Mouse (Mus musculus) ovary, postnatal 14 days (tissue): Measurements from ENCODE around the gene Ephb1.

ENCODE experiments used
- DNase-seq: peaks from one replicate; pipeline ENCODE4 v3.0.0; 2022; ENCODE audit warnings: low spot score

The Ephb1 gene

DNA sequence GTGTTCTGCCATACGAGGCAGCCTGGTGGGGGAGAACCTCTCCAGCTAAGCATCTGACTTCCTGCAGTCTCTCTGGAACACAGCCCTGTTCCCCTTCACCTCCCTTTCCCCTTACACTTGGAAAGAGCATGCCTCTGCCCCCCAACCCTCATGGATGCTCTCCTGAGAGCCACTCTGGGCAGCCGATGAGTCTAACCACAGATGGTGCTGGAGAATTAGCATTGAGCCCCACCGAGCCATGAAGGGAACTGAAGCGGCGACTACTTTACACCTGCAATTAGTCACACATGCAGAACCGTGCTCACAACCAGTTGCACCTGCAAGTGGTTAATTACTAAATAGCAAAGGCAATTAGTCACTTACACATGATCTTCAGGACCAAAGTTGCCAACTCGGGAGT is 184.8 kb downstream of the Ephb1 start:
- no peak for DNase-seq

DNA sequence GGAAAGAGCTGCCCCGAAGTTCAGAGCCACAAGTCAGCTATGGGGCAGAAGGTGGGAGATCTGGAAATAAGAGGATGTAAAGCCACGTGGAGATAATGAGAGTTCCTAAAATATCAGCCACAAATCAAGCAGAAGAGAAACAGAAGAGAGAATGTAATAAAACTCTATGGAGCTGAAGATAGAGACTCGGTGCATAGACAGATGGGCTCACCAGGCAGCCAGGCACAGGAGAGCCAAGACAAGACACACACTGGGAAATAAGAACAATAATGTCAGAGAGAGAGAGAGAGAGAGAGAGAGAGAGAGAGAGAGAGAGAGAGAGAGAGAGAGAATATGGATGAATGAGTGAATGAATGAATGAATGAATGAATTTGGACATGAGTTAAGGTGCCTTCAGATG is 198.6 kb downstream of the Ephb1 start:
- no peak for DNase-seq

DNA sequence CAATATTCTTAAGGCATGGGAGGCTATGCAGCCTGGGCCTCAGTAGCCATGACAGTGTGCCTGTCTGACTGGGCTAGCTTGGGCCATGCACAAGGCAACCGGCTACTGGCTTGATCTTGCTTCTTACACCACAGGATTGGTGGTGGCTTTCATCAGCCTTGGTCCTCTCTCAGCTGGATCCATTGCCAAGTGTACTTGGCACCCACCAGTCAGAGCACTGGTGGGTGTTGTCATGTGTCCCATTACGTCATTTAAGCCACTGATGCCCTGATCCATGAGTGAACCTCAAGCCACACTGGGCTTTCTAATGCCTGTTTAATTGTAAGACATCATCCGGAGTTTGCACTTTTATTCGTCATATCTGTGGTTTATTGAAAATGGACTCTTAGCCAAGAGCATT is 215.3 kb downstream of the Ephb1 start:
- DNase-seq, result no peak

DNA sequence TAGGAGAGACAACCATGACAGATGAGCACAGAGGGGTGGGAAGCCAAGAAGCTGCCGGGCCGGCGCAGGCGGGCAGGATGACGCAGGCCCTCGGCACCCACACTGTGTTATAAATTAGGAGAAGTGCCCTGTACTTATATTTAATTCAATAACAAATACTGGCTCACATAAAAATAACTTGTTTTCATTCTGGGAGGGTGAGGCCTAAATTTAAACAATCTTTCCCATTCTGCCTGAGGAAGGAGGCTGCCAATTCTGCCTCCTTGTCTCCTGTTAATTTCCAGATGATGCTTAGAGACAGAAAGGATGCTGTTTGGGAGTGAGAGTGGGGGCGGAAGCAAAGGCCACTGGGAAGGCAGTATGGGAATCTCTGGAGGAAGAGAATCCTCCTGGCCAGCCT is 215.8 kb downstream of the Ephb1 start:
- DNase-seq, result no peak

DNA sequence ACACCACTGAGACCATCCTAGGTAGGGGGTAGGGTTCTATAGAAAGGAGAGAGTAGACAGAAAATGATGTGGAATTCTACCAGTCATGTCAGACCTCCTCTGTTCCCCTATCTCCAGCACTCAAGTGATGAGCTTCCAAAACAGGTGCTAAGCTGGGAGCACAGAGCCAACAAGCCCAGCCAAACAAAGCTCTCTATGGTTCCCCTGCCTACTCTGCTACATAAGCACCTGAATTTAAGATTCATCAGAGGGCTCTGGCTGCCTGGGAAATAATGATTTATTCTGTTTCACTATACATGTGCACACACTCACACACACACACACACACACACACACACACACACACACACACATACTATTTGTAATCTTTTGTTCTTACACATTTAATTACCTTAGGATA is 216.3 kb downstream of the Ephb1 start:
- no peak for DNase-seq

DNA sequence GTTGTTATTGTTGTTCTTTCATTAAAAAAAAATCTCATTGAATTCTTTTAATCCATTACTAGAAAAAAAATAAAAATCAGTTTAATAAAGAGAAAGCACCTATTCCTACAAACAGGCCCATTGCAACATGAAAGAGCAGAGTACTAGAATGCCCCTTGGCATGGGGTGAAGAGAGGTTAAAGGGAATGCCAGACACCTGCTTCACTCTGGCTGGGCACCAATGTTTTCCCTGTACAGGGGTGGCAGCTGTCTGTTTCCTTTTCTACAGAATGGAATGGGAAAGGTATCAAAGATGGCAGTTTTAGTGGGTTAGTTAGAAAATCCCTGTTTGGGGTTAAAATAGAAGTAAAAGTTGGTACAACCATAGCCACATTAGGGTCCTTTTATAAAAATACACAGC is 224.0 kb downstream of the Ephb1 start:
- no peak for DNase-seq

DNA sequence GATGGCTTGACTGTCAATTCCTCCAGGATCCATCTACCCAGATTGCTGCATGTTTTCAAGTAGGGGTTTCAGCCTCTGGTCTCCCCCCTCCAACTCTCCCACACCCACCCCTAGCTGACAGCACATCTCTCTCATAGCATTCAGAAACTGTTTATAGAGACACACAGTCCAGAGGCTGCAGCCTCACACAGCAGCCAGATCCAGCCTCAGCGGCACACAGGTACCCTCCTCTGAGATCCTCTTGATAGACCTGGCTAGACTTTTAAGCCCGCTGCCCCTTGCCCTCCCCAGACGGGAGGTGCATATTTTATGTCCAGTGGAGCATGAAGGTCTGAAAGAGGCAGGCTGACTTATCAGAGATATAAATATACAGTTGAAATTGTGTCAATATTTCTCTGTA is 228.0 kb downstream of the Ephb1 start:
- no peak for DNase-seq

DNA sequence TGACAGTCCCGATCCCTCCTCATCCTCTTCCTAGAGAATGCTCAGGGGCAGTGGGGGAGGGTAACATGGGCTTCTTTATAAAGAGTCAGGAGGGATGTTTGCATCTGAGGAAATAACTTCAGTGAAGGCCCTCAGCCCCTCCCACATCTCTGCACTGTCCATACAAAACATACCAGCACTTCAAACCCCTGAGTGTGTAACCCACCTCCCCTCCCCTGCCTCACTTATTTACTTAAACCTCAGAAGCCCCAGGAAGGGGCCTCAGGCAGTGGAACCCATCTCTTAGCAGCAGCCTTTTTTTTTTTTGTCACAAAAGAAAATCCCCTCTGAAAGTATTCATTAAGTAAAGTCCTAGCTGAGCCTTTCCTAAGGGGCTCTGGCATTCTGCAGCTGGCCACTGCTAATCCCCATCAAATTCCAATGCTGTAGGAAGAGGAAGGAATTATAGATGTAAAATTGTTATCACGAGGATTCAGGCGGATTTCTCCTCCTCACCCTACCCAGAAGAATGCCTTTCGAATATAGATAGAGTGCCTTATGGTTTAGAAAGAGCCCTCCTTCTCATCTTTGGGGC is 231.5 kb downstream of the Ephb1 start:
- DNase-seq, result no peak

DNA sequence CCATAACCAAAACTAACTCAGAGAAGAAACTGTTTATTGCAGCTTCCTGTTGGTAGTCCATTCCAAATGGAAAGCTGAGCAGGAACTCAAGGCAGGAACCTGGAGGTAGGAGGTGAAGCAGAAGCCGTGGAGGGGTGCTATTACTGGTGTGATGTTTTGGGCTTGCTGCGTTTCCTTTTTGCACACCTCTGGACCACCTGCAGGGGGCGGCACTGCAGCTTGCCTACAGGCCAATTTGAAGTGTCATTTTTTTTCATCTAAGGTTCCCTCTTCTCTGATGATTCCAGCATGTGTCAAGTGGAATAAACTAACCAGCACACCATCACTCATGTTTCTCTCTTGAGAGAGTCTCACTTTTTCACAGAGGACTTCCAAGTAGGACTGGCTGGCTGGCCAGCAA is 235.1 kb downstream of the Ephb1 start:
- no peak for DNase-seq

DNA sequence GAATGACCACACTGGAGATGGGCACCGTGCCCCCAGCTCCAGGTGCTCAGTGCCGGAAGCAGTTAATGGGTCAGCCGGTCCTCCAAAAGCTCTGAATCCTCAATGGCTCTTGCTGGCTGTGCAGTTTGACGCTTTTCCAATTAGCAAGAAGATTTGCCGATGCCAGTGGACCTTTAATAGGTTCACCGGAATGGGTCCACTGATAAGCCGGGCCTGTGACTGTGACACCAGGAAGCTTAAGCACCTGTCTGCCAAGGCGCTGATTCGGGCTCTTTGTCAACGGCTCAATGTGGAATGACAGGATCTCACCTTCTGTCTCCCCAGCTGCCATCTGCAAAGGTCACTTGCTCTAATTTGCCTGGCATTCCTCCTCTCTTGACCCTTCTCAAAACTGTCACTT is 239.2 kb downstream of the Ephb1 start:
- no peak for DNase-seq

DNA sequence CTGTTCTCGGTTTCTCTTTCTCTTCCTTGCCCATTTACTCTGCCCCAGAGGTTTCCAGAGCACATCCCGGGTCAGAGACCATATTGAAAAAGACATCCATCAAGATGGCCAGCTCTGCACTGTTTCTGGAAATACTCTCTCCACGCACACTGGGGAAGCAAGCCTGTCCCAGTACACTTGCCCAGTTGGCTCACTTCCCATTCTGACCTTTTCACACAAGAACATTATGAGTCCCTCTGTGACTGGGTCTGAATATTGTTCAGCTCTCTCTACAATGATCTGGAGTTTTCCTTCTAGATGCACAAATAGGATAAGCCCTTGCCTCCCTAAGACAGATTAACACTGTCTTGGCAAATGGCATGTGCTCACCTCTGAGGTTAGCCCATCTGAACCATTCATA is 243.0 kb downstream of the Ephb1 start:
- DNase-seq, result no peak

DNA sequence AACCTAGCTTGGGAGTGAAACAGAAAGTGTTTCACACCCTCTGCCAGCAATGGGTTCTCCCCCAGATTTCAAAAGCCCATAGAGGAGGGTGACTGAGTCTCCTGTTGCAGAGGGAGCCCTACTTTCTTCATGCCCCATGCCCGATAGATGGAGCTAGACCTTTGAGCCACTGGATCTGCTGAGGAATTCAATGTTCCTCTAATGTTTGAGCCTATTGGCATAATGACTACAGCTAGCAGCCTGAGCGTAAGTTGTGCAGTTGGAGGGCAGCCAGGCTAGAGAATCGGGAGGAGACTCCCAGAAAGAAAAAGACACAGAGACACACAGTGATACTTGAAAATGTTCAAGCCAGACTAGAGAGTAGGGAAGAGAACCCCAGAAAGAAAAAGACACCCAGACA is 246.5 kb downstream of the Ephb1 start:
- DNase-seq, result no peak

DNA sequence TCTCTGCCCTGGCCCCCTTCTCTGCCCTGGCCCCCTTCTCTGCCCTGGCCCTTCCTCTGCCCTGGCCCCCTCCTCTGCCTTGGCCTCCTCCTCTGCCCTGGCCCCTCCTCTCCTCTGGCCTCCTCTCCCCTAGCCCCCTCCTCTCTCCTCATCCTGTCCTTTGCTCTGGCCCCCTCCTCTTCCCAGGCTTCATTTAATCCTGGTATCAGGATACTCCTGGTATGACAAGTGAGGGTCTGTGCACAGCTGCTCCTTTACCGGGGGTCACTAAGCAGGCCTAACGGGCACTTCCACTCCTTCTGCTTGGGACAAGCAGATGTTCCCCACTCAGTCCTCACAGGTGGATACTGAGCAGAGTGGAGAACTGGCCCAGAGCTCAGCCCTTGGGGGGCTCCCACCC is 247.3 kb downstream of the Ephb1 start:
- DNase-seq, result no peak

DNA sequence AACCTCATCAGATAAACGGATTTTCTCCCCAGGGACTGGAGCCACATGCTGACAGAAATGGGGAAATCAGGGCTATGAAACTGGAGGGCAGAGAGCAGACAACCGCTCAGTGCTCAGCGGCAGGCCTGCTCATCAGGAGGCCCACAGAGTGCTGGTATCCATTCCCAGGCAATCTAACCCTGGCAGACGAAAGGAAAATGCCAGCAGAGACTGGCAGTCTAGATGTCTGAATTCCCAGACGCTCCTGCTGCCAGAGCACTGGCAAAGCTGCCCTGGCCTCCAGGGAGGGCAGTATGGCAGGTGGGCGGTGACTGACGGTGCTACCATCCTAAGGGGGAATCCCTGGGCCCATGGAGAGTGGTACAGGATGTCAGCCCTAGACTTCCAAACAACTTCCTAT is 257.7 kb downstream of the Ephb1 start:
- DNase-seq, result no peak

DNA sequence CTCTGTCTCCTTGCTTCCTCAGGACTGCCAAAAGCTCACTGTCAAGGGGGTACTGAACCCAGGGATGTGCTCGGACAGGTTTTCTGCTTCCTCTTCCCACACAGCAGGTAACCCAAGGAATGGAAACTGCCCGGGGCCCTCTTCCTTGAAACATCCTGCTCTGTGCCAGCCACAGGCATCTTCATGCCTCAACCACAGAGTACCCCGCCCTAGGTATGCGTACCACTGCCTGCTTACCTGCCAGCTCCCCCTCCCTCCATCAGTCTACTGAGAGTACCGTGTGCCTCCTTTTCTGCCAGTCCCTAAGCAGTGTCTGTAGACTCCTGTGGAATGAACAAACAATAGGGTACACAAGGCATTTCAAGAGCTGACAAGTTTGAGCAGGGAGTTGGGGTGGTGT is 265.9 kb downstream of the Ephb1 start:
- no peak for DNase-seq

DNA sequence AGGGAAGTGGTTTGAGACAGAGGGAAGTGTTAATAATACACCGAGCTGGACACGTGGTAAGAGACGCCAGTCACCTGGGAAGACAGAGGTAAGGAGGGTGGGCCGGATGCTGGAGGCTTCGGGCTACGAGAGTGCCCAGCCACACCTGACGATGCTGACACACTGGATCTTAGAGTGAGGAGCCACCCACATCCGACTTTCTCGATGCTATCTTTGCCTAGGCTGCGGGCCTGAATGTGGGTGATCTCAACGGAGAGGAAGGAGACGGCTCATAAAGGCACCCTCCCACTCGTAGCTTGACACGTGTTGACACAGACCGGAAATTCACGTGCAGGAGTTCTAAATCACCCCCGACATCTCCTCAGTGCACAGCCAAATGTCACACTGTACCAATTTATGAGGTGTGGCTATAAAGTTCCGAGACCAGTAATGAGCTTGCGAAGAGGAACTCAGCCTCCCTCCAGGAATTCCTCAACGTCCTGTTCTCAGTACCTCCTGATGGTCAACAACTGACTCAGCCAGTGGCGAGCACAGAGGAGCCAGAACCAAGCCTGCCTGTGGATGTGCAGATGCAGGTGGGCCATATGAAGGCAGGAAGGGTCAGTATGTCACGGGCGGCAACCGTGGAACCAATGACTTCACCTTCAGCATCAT is 268.3 kb downstream of the Ephb1 start:
- no peak for DNase-seq

DNA sequence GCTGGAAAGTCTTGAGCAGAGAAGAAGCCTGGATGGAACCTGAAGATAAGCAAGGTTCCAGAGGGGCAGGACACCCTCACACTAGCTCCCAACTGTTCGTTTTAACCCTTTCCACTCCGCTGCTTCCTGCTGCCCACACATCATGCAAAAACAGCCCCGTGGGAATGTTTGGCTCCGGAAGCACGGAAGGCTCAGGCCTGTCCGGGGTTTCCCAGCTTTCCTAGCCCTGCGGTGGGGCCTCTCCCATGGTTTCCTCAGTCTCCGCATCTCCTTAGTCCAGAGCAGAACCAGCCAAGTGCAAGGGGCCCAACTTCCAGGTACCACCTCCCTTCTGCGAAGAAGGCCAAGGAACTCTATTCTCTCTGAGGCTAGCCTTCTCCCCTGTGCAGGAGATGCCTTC is 269.0 kb downstream of the Ephb1 start:
- no peak for DNase-seq

DNA sequence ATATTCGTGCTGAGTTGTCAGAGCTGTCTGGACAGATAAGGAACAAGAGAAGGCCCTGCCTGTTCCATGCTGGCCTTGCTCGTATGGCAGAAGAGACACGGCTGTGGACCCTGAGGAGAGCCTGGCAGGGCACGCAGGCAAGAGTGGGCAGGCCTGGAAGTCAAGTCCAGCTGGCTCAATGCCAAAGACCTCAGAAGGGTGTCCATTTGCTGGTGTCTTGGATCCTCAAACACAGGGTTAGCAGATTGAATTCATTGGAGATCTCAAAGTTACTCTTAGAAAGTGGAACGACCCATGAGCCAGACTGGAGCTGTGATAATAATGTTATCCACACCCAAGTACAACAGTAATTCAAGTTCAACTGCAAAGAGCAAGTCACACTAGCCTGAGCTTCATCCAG is 273.6 kb downstream of the Ephb1 start:
- DNase-seq, result no peak

DNA sequence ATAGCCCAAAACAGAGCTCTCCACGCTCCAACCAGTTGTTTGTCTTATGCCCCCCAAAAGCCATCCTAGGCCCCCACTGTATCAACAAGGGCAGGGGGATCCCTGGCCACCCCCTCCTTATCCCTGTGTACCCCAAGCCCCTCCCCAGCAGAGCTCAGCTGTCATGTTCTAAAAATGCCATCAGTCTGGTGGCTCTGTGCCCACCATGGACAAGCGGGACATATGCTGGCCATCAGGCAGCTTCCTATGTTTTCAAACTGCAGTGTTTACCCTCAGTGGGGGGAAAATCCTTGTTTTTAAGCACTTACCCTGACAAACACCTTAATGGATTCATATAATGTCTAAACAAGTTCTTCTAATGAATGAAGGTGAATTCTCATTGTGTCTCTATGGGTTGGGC is 275.3 kb downstream of the Ephb1 start:
- no peak for DNase-seq

DNA sequence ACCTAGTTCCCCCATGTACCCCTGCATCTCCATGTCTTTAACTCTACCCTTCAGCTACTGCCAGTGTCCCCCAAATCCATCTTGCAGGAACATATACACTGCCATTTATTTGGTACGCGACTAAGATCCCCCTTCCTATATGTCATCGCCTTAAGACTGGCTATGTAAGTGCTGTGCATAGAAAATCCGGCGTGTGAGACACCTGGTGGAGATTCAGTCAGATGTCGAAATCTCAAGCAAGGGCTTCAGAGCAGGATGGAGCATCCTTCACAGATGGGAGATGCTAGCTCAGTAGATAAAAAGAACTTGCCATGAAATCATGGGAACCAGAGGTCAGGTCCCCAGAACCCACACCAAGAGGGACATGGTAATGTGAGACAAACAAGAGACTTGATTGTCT is 276.3 kb downstream of the Ephb1 start:
- no peak for DNase-seq

DNA sequence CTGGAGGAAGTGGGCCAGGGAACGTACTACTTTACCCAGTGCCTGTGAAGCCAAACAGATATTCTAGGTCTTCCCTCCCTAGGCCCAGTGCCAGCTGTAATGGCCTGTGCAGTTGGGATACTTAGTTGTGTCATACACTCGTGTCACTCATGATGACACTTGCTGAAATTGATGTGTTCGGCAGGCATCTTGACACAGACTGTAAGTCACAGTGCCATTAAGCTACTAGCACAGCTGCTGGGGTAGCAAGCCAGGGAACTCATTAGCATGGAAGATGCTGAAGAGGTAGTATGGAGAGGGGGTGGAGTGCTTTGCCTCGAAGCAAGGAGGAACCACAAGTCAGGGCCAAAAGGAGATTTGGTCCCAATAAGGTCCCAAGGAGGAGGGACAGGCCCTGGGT is 279.0 kb downstream of the Ephb1 start:
- no peak for DNase-seq

DNA sequence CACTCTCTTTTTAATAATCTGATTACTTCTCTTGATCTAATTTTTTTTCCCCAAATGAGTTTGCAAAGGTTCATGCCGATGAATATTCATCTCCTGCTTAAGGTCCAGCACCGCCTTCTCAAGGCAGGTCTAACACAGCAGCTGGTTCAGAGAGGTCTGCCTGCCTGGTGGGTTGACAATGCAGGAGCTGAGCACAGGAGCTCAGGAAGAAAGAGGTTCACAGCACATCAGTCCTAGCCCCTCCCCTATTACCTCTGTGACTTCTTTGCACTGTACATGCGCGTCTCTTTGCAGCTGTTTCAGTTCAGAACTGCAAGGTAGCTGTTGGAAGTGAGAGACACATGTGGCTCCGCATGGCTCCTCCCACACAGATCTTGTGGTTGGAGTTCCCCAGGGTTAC is 281.1 kb downstream of the Ephb1 start:
- DNase-seq, result no peak

DNA sequence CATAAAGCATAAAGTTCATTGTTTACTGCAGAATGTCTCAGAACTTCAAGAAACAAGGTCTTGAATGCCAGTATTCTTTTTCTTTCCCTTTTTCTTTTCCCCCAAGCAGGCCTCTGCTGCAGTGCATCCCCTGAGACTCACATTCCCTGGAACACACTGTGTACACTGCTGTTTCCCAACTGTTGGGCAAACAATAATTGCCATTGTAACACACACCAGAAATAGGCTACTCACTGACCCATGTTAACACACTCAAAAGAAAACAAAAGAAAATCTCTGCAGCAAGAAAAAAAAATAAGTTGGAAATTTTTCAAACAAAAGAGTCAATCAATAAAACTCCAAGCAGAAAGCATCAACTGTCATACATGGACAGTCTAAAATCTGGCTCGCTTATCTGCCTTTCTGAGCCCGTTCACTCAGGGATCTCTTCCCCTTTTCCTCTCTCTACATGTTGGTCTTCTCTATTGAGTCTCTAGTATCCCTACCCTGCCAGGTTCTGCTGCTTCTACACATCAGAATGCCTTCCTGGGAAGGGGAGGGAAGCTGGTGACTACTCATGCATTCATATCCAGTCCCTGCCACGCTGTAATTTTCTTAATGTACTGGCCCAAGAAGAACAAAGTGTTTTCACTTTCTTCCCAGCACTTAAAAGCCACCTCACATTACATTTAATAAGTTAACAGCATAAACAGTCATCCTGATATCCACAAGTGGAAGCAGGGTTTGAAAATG is 285.2 kb downstream of the Ephb1 start:
- no peak for DNase-seq

DNA sequence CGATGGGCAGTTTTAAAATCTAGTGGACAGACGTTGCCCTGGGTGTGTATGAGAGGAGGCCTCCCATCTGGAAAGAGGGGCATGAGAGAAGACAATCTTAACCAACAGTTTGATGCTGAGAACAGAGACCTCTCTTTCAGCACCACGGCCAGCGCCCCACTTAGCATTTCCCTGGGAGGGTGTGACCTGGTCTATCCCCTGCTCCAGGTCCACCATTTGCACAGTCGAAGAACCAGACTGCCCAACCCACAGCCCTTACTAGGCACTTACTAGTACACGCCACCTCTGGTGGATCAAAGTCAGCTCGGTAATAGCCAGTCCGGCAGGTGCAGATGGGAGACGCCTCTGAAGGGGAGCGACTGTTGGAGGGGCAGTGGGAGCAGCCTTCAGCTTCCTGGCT is 287.9 kb downstream of the Ephb1 start:
- peak; percentile 9 for DNase-seq
